ENCODE assay signal across 10 mouse cellular contexts in the genomic region with DNA sequence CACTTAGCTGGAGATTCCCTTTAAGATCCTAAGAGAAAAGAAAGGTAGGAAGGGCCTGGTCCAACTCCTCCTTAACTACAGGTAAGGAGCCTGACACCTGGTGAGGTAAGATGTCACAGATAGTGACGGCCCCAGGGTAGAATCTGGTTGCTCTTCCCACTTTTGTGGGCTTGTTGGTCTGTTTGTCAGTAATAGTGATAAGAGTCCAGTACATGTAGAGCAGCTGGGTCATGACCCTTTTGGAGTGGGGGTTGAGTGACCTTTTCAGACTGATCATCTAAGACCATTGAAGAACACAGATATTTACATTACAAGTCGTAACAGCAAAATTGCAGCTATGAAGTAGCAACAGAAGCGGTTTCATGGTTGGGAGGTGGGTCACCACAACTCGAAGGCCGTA. TPM values are rescaled to one million over a fixed set of nuclear protein-coding genes. Genes with fewer than 3 reads are reported as not detected.
DNase-seq lines count a peak whose midpoint lies in the region; ATAC-seq and TF ChIP-seq lines count a peak whose summit lies in the region.
"Had no signal": no experiment of that assay in that cellular context is flagged by ENCODE, and none has a peak within 500 bp of the region (broad histone marks: within the 10 kb centered on the region; RNA-seq: fewer than 3 reads in every experiment).

No protein-coding gene starts in this region.

- ATAC-seq in heart, postnatal 0 days (ENCODE audit: insufficient read depth, low read depth), result no peak
- no peak for ATAC-seq in embryonic facial prominence, embryonic 11.5 days (replicated peaks; ENCODE audit: insufficient number of reproducible peaks, low FRiP score, low TSS enrichment, low read depth)
- no peak for ATAC-seq in hindbrain, postnatal 0 days
- ATAC-seq in midbrain, embryonic 15.5 days (replicated peaks), result no peak

- no peak overlapping the region for H3K27ac ChIP-seq in heart, postnatal 0 days (ENCODE audit: low read depth)
- no peak overlapping the region for H3K27ac ChIP-seq in embryonic facial prominence, embryonic 11.5 days (replicated peaks; ENCODE audit: low read depth, low read length)
- no peak overlapping the region for H3K27ac ChIP-seq in hindbrain, postnatal 0 days
- no peak overlapping the region for H3K27ac ChIP-seq in midbrain, embryonic 15.5 days
- no peak overlapping the region for H3K27ac ChIP-seq in thymus, adult 2 months (ENCODE audit: control insufficient read depth, insufficient read depth, low read length)

- no peak overlapping the region for H3K9ac ChIP-seq in heart, postnatal 0 days (replicated peaks; ENCODE audit: low read depth, low read length)
- no peak overlapping the region for H3K9ac ChIP-seq in embryonic facial prominence, embryonic 11.5 days (replicated peaks; ENCODE audit: low read length)
- no peak overlapping the region for H3K9ac ChIP-seq in hindbrain, postnatal 0 days (replicated peaks; ENCODE audit: low read length)
- H3K9ac ChIP-seq in midbrain, embryonic 15.5 days, result 0 out of 2 replicates have a peak overlapping the region, but pooled peaks have one; percentile 62

- H3K9me3 ChIP-seq in heart, postnatal 0 days (replicated peaks; ENCODE audit: control insufficient read depth, low read length), result no peaks in the 10 kb centered on the region
- no peaks in the 10 kb centered on the region for H3K9me3 ChIP-seq in embryonic facial prominence, embryonic 11.5 days (replicated peaks; ENCODE audit: control insufficient read depth, low read length)
- no peaks in the 10 kb centered on the region for H3K9me3 ChIP-seq in hindbrain, postnatal 0 days (ENCODE audit: low read length)
- no peaks in the 10 kb centered on the region for H3K9me3 ChIP-seq in midbrain, embryonic 15.5 days

- TF ChIP-seq POLR2A in thymus, adult 2 months (IDR thresholded peaks at IDR 0.05; ENCODE audit: control insufficient read depth, extremely low read depth, insufficient read depth, low read length, poor library complexity), result no peak

- no peak for TF ChIP-seq CTCF in heart, postnatal 0 days (IDR thresholded peaks at IDR 0.05; ENCODE audit: low read depth)
- no peak for TF ChIP-seq CTCF in hindbrain, postnatal 0 days (IDR thresholded peaks at IDR 0.05; ENCODE audit: low read depth)
- TF ChIP-seq CTCF in thymus, adult 2 months (IDR thresholded peaks at IDR 0.05; ENCODE audit: borderline replicate concordance, control insufficient read depth, extremely low read depth, insufficient read depth, low read length, poor library complexity), result no peak

- H3K36me3 ChIP-seq in heart, postnatal 0 days (replicated peaks; ENCODE audit: control insufficient read depth, insufficient read depth, low read length), result peaks cover 25% of the 10 kb centered on the region
- no peaks in the 10 kb centered on the region for H3K36me3 ChIP-seq in embryonic facial prominence, embryonic 11.5 days (replicated peaks; ENCODE audit: control insufficient read depth, insufficient read depth, low read depth, low read length)
- H3K36me3 ChIP-seq in hindbrain, postnatal 0 days (ENCODE audit: insufficient read depth, low read length), result peaks cover 13% of the 10 kb centered on the region; the same call in 1 of the 2 replicates
- peaks cover 14% of the 10 kb centered on the region for H3K36me3 ChIP-seq in midbrain, embryonic 15.5 days (replicated peaks)
- peaks cover 16% of the 10 kb centered on the region for H3K36me3 ChIP-seq in thymus, adult 2 months (ENCODE audit: control insufficient read depth, insufficient read depth, low read length)

- H3K4me1 ChIP-seq in heart, postnatal 0 days (ENCODE audit: control insufficient read depth, insufficient read depth), result peaks cover 12% of the 10 kb centered on the region
- H3K4me1 ChIP-seq in embryonic facial prominence, embryonic 11.5 days (ENCODE audit: control insufficient read depth, insufficient read depth, low read length), result no peaks in the 10 kb centered on the region
- H3K4me1 ChIP-seq in hindbrain, postnatal 0 days (ENCODE audit: insufficient read depth, low read length), result peaks cover 11% of the 10 kb centered on the region
- H3K4me1 ChIP-seq in midbrain, embryonic 15.5 days, result peaks cover 26% of the 10 kb centered on the region
- peaks cover 9% of the 10 kb centered on the region; the same call in 1 of the 2 replicates for H3K4me1 ChIP-seq in thymus, adult 2 months (replicated peaks; ENCODE audit: control insufficient read depth, insufficient read depth, low read length)

- peak overlapping the region; percentile 96 for H3K4me3 ChIP-seq in heart, postnatal 0 days (ENCODE audit: low read depth, low read length)
- H3K4me3 ChIP-seq in embryonic facial prominence, embryonic 11.5 days (ENCODE audit: low read depth, low read length), result peak overlapping the region; percentile 88; the same call in 1 of the 2 replicates
- peak overlapping the region; percentile 77 for H3K4me3 ChIP-seq in hindbrain, postnatal 0 days (ENCODE audit: low read length)
- peak overlapping the region; percentile 85 for H3K4me3 ChIP-seq in midbrain, embryonic 15.5 days
- H3K4me3 ChIP-seq in thymus, adult 2 months (ENCODE audit: control insufficient read depth, insufficient read depth, low read length), result no peak overlapping the region

- no peaks in the 10 kb centered on the region for H3K27me3 ChIP-seq in heart, postnatal 0 days (ENCODE audit: control insufficient read depth, insufficient read depth, low read length)
- H3K27me3 ChIP-seq in embryonic facial prominence, embryonic 11.5 days (ENCODE audit: control insufficient read depth, insufficient read depth, low read length), result no peaks in the 10 kb centered on the region
- H3K27me3 ChIP-seq in hindbrain, postnatal 0 days (ENCODE audit: insufficient read depth, low read length), result no peaks in the 10 kb centered on the region
- no peaks in the 10 kb centered on the region for H3K27me3 ChIP-seq in midbrain, embryonic 15.5 days (replicated peaks)
- H3K27me3 ChIP-seq in thymus, adult 2 months (ENCODE audit: control insufficient read depth, insufficient read depth, low read length), result no peaks in the 10 kb centered on the region

- H3K4me2 ChIP-seq in heart, postnatal 0 days (ENCODE audit: low read depth, low read length), result peak overlapping the region; percentile 74
- no peak overlapping the region for H3K4me2 ChIP-seq in embryonic facial prominence, embryonic 11.5 days (ENCODE audit: low read depth, low read length)
- peak overlapping the region; percentile 86 for H3K4me2 ChIP-seq in hindbrain, postnatal 0 days (ENCODE audit: low read depth, low read length)
- H3K4me2 ChIP-seq in midbrain, embryonic 15.5 days, result peak overlapping the region; percentile 76

- TF ChIP-seq EP300 in heart, postnatal 0 days (IDR thresholded peaks at IDR 0.05; ENCODE audit: low read depth), result no peak

- 76% methylated on average over 5 of the region's 5 CpGs for WGBS in heart, postnatal 0 days
- WGBS in embryonic facial prominence, embryonic 11.5 days, result 90% methylated on average over 5 of the region's 5 CpGs
- WGBS in hindbrain, postnatal 0 days, result 95% methylated on average over 5 of the region's 5 CpGs
- WGBS in midbrain, embryonic 15.5 days, result 94% methylated on average over 5 of the region's 5 CpGs
- 90% methylated on average over 5 of the region's 5 CpGs for WGBS in thymus, adult 2 months

- no peak for DNase-seq in heart, postnatal 0 days (ENCODE audit: low spot score)
- no peak for DNase-seq in heart, adult 9 months (ENCODE audit: low spot score in 2 of 2)
- DNase-seq in embryonic facial prominence, embryonic 11.5 days (ENCODE audit: low spot score), result no peak
- no peak for DNase-seq in hindbrain, postnatal 0 days (ENCODE audit: low spot score)
- no peak for DNase-seq in thymus, adult 2 months
- DNase-seq in retina, embryonic 14.5 days (ENCODE audit: low spot score), result no peak
- no peak for DNase-seq in thymus, postnatal 14 days
- DNase-seq: cerebellum, adult 18-20 months; thymus, adult 18-20 months had no signal

RNA-seq across cellular contexts. Expression of a gene that starts 1.2 kb away (rescaled TPM):
- 19.7 and 34.3 TPM in 2 replicates for total RNA-seq in heart, postnatal 0 days (2014; rRNA removed; ENCODE audit: low replicate concordance)
- 7.9 and 8.8 TPM in 2 replicates for polyA plus RNA-seq in heart, postnatal 0 days (2015; fragmentation: Nextera tagmentation; extraction: Ambion mirVana)
- polyA plus RNA-seq in embryonic facial prominence, embryonic 11.5 days (2014; fragmentation: Nextera tagmentation; extraction: Ambion mirVana), result 17.1 and 20.4 TPM in 2 replicates
- total RNA-seq in hindbrain, postnatal 0 days (2014; rRNA removed), result 39.1 and 41.3 TPM in 2 replicates
- polyA plus RNA-seq in hindbrain, postnatal 0 days (2015; fragmentation: Nextera tagmentation; extraction: Ambion mirVana), result 23.2 and 24.1 TPM in 2 replicates
- 30.9 and 33.3 TPM in 2 replicates for polyA plus RNA-seq in midbrain, embryonic 15.5 days (2015; fragmentation: Nextera tagmentation; extraction: Ambion mirVana)
- polyA plus RNA-seq in thymus, adult 2 months (2012; rRNA removed), result 68.7 and 82.9 TPM in 2 replicates
